Mouse (Mus musculus): ENCODE results near the gene Muc20. TPM values are rescaled to one million over a fixed set of nuclear protein-coding genes. Genes with fewer than 3 reads are reported as not detected.

Muc20 gene
- polyA plus RNA-seq, 1 experiment from 2014 or later = not detected

DNA sequence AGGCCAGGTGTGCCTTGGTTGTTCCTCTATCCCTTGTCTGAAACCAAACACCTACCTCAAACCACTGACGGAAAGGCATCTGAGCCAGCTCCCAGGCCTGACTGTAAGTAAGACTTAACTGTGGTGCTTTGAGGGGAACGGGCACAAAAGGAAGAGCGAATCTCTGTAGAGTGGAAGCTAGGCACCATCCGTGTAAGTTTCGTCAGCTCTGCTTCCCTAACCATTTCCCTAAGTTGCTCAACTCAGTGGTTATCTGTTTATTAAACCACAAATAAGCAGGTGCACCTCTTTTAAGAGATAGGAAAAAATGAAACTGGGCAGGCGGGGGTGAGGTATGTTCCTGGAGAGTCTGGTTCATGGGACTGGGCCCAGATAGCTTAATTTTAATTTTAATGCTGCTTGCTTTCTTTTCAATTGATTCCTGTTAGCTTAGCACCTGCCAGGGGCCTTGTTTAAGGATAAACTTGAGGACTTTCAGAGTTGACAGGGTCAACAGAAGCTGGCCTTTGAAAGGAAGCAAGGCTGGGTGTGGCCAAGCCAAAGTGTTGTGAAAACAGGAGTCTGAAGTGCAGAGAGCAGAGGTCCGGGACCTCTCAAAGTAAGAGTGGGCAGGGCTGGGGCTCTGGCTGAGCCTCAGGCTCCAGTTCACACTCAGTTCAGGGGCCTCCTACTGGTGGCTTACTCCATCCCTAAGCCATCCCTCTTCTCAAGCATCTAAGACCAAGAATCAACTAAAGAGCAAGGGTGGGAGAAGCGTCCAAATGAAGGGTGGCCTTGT, 10.4 kb upstream of the Muc20 start:
- Histone ChIP-seq H3K27ac (replicated peaks; ENCODE audit: low read depth, low read length) (no peak overlapping the region), H3K4me3 (replicated peaks; ENCODE audit: low read depth, low read length) (no peak overlapping the region), H3K4me1 (ENCODE audit: control insufficient read depth, insufficient read depth, low read length) (no peaks in the 10 kb centered on the region), H3K27me3 (ENCODE audit: control insufficient read depth, insufficient read depth, low read length) (no peaks in the 10 kb centered on the region), H3K9ac (replicated peaks; ENCODE audit: low read length) (no peak overlapping the region), H3K9me3 (ENCODE audit: control insufficient read depth, low read length) (no peaks in the 10 kb centered on the region), H3K36me3 (ENCODE audit: control insufficient read depth, insufficient read depth, low read length) (no peaks in the 10 kb centered on the region), H3K4me2 (ENCODE audit: low read length) (no peak overlapping the region)
- 65% methylated on average over 8 of the region's 8 CpGs for WGBS
- ATAC-seq (ENCODE audit: low FRiP score, low TSS enrichment) (no peak), DNase-seq (no peak)

DNA sequence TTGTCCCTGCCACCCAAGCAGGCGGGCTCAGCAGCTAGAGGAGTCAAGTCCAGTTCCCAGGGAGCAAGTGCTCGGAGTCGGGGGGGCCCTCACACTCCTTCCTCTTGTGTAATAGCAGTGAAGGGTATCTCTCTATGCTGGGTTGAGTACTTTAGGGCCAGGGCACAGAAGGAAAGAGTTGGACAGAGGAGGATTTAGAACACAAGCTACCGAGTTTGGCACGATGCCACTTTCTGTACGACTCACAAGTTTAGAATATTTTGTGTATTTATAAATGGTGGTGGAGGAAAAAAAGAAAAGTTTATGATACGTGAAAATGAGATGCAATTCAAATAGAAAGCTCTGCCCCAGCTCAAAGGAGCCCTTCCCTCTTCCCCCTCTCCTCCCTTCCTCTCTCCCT, 7.9 kb upstream of the Muc20 start:
- ATAC-seq (ENCODE audit: low FRiP score, low TSS enrichment) = no peak
- H3K27me3 ChIP-seq (ENCODE audit: control insufficient read depth, insufficient read depth, low read length) = no peaks in the 10 kb centered on the region
- H3K9me3 ChIP-seq (ENCODE audit: control insufficient read depth, low read length) = no peaks in the 10 kb centered on the region
- H3K36me3 ChIP-seq (ENCODE audit: control insufficient read depth, insufficient read depth, low read length) = no peaks in the 10 kb centered on the region
- WGBS = 85% methylated on average over 7 of the region's 7 CpGs
- no peak overlapping the region for H3K27ac ChIP-seq (replicated peaks; ENCODE audit: low read depth, low read length)
- DNase-seq = no peak
- no peak overlapping the region for H3K4me3 ChIP-seq (replicated peaks; ENCODE audit: low read depth, low read length)
- H3K9ac ChIP-seq (replicated peaks; ENCODE audit: low read length) = no peak overlapping the region
- H3K4me2 ChIP-seq (ENCODE audit: low read length) = no peak overlapping the region
- H3K4me1 ChIP-seq (ENCODE audit: control insufficient read depth, insufficient read depth, low read length) = no peaks in the 10 kb centered on the region

DNA sequence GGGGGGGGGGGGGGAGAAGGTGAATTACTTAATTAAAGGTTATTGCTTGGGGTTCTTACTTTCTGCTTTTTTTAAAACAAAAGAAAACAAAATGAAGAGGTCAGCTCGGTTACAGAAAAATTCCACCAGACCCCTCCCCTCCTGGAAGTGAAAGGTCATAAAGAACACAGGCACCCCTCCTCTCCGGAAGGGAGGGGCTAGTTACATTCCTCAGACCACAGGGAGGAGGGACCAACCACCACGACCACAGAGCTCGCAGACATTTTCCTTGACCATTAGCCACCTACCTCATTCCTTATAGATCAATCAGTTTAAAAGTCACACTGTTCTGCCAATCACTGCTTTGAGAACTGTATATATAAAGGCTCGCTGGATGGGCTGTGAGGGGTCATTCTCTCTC, 6.7 kb upstream of the Muc20 start:
- Histone ChIP-seq H3K4me1 (ENCODE audit: control insufficient read depth, insufficient read depth, low read length) (no peaks in the 10 kb centered on the region), H3K36me3 (ENCODE audit: control insufficient read depth, insufficient read depth, low read length) (no peaks in the 10 kb centered on the region), H3K27ac (replicated peaks; ENCODE audit: low read depth, low read length) (no peak overlapping the region), H3K9me3 (ENCODE audit: control insufficient read depth, low read length) (no peaks in the 10 kb centered on the region), H3K9ac (replicated peaks; ENCODE audit: low read length) (no peak overlapping the region), H3K27me3 (ENCODE audit: control insufficient read depth, insufficient read depth, low read length) (no peaks in the 10 kb centered on the region), H3K4me2 (ENCODE audit: low read length) (no peak overlapping the region), H3K4me3 (replicated peaks; ENCODE audit: low read depth, low read length) (no peak overlapping the region)
- ATAC-seq (ENCODE audit: low FRiP score, low TSS enrichment) = no peak
- WGBS = 70% methylated on average over 5 of the region's 5 CpGs
- DNase-seq = no peak

DNA sequence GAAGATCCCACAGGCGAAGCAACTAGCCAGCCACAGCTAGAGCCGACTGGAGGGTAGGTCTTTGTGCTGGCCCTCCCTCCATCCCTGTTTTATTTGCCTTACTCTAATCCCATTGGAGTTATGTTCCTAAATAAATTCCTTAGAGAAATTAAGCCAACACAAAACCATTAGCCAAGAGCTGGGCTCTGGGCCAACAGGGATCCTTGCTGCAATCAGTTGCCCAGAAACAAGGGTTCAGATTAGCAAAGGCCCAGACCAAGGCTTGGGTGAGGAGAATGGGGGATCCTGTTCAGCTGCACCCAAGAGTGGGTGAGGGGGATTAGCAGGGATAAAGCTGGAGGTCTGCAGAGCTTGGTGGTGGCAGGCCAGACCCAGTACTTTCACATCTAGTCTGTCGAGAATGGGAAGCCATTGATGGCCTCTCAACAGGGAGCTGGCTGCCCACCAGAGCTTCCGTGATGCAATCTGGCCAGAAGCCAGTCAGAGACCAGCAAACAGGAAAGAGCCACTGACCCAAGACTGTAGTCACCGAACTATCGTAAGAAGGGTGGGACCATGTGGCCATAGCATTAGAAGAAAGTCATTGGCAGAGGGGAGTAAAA, 6.1 kb upstream of the Muc20 start:
- Histone ChIP-seq H3K4me3 (replicated peaks; ENCODE audit: low read depth, low read length) (no peak overlapping the region), H3K9ac (replicated peaks; ENCODE audit: low read length) (no peak overlapping the region), H3K27me3 (ENCODE audit: control insufficient read depth, insufficient read depth, low read length) (no peaks in the 10 kb centered on the region), H3K4me1 (ENCODE audit: control insufficient read depth, insufficient read depth, low read length) (no peaks in the 10 kb centered on the region), H3K9me3 (ENCODE audit: control insufficient read depth, low read length) (no peaks in the 10 kb centered on the region), H3K4me2 (ENCODE audit: low read length) (no peak overlapping the region), H3K36me3 (ENCODE audit: control insufficient read depth, insufficient read depth, low read length) (no peaks in the 10 kb centered on the region), H3K27ac (replicated peaks; ENCODE audit: low read depth, low read length) (no peak overlapping the region; the same call in 1 of the 2 replicates)
- WGBS = 43% methylated on average over 6 of the region's 6 CpGs
- DNase-seq (peak; percentile 78), ATAC-seq (ENCODE audit: low FRiP score, low TSS enrichment) (peak; percentile 46; the same call in 1 of the 2 replicates)

DNA sequence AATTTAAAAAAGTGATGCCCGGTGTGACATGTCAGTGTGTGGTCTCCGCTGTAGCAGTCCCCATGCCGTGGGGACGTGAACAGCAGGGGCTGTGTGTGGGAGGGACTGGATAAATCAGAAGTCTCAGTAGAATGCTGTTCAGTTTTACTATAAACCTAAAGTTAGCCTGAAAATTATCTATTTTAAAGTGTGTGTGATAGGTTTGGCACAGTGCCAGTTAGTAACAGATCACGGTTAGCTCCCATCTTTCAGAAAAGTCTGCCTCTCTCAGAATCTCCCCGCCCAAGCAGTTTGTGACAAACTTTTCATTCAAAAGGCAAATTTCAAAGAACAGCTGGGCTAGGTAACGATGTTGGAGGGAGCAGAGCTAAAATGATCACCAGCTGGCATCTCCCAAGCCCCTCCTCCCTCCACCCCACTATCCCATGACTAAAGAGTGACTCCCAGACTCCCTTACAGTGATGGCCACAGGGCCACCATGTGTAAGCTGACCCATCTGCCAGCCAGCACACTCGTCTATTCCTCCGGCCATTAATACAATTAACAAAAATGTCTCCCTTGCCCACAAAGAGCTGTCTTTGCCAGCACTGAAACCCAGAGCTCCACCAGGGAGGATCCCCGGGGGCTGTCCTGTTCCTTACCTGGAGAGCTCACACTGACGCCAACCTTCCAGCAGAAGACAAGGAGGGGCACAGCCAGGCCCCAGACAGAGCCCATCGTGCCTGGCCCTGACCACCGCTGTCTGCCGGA, 384 bp downstream of the Muc20 start:
- H3K4me1 ChIP-seq (ENCODE audit: control insufficient read depth, insufficient read depth, low read length) = no peaks in the 10 kb centered on the region
- no peak overlapping the region for H3K9ac ChIP-seq (replicated peaks; ENCODE audit: low read length)
- H3K4me3 ChIP-seq (replicated peaks; ENCODE audit: low read depth, low read length) = no peak overlapping the region
- no peaks in the 10 kb centered on the region for H3K36me3 ChIP-seq (ENCODE audit: control insufficient read depth, insufficient read depth, low read length)
- DNase-seq = no peak
- no peak for ATAC-seq (ENCODE audit: low FRiP score, low TSS enrichment)
- H3K27me3 ChIP-seq (ENCODE audit: control insufficient read depth, insufficient read depth, low read length) = no peaks in the 10 kb centered on the region
- 71% methylated on average over 14 of the region's 14 CpGs for WGBS
- no peak overlapping the region for H3K27ac ChIP-seq (replicated peaks; ENCODE audit: low read depth, low read length)
- H3K4me2 ChIP-seq (ENCODE audit: low read length) = no peak overlapping the region
- H3K9me3 ChIP-seq (ENCODE audit: control insufficient read depth, low read length) = no peaks in the 10 kb centered on the region

DNA sequence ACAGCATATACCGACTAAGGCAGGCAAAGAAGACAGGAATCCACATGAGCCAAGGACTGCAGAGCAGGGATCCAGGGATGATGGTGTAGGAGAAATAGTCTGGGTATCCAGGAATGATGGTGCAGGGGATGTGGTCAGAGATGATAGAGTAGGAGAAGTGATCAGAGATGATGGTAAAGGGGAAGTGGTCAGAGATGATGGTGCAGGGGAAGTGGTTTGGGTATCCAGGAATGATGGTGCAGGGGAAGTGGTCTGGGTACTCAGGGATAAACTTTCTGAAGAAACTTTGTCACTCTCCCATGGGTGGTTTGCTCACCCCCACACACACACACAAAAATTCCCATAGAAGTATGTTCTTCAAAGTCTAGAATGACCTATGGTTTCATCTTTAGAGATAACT, 2.1 kb downstream of the Muc20 start:
- 91% methylated on average over 1 of the region's 1 CpGs for WGBS
- Histone ChIP-seq H3K9me3 (ENCODE audit: control insufficient read depth, low read length) (no peaks in the 10 kb centered on the region), H3K4me2 (ENCODE audit: low read length) (no peak overlapping the region), H3K27ac (replicated peaks; ENCODE audit: low read depth, low read length) (no peak overlapping the region), H3K9ac (replicated peaks; ENCODE audit: low read length) (no peak overlapping the region), H3K27me3 (ENCODE audit: control insufficient read depth, insufficient read depth, low read length) (no peaks in the 10 kb centered on the region), H3K4me3 (replicated peaks; ENCODE audit: low read depth, low read length) (no peak overlapping the region), H3K36me3 (ENCODE audit: control insufficient read depth, insufficient read depth, low read length) (no peaks in the 10 kb centered on the region), H3K4me1 (ENCODE audit: control insufficient read depth, insufficient read depth, low read length) (no peaks in the 10 kb centered on the region)
- ATAC-seq (ENCODE audit: low FRiP score, low TSS enrichment) (no peak), DNase-seq (no peak)

DNA sequence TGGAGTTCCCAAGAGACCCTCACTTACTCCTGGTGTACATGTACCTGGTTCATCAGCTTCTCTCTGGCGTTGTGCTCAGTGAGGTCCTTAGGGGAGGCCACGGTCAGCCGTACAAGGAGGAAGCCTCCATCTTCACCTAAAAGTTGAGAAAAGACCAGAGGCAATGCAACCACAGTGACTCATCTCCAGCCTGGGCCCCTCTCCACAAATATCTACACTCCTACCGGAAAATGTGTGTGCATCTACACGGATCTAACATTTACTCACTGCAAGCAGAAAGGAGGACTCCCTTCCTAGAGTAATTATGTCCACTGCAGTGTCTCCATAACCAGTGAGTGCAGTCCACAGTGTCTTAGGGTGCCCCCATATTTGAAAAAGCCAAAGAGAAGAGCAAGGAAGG, 7.2 kb downstream of the Muc20 start:
- DNase-seq (no peak), ATAC-seq (ENCODE audit: low FRiP score, low TSS enrichment) (no peak)
- Histone ChIP-seq H3K27me3 (ENCODE audit: control insufficient read depth, insufficient read depth, low read length) (no peaks in the 10 kb centered on the region), H3K36me3 (ENCODE audit: control insufficient read depth, insufficient read depth, low read length) (no peaks in the 10 kb centered on the region), H3K27ac (replicated peaks; ENCODE audit: low read depth, low read length) (no peak overlapping the region), H3K4me3 (replicated peaks; ENCODE audit: low read depth, low read length) (no peak overlapping the region), H3K9ac (replicated peaks; ENCODE audit: low read length) (no peak overlapping the region), H3K4me2 (ENCODE audit: low read length) (no peak overlapping the region), H3K4me1 (ENCODE audit: control insufficient read depth, insufficient read depth, low read length) (no peaks in the 10 kb centered on the region), H3K9me3 (ENCODE audit: control insufficient read depth, low read length) (no peaks in the 10 kb centered on the region)
- WGBS = 95% methylated on average over 5 of the region's 5 CpGs

DNA sequence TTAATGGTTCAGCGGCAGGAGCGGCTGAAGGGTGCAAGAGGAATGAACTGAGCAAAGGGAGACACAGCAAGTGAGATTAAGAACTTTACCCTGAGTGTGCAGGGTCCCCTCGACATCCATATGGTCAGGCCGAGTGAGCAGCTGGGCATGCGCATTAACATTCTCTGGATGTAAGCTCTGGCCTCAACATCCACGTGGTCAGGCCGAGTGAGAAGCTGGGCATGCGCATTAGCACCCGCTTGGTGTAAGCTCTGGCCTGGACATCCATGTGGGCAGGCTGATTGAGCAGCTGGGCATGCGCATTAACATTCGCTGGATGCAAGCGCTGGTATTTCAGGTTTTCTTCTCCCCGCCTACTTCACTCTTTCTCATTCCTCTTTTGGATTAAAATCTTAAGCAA, 12.4 kb downstream of the Muc20 start:
- Histone ChIP-seq H3K9me3 (ENCODE audit: control insufficient read depth, low read length) (no peaks in the 10 kb centered on the region), H3K27ac (replicated peaks; ENCODE audit: low read depth, low read length) (no peak overlapping the region), H3K4me3 (replicated peaks; ENCODE audit: low read depth, low read length) (no peak overlapping the region), H3K9ac (replicated peaks; ENCODE audit: low read length) (no peak overlapping the region), H3K27me3 (ENCODE audit: control insufficient read depth, insufficient read depth, low read length) (no peaks in the 10 kb centered on the region), H3K4me2 (ENCODE audit: low read length) (no peak overlapping the region), H3K36me3 (ENCODE audit: control insufficient read depth, insufficient read depth, low read length) (no peaks in the 10 kb centered on the region), H3K4me1 (ENCODE audit: control insufficient read depth, insufficient read depth, low read length) (0 out of 2 replicates have a peak, but pooled peaks cover 3% of the 10 kb centered on the region)
- ATAC-seq (ENCODE audit: low FRiP score, low TSS enrichment) = no peak
- peak; percentile 79 for DNase-seq
- WGBS = 61% methylated on average over 13 of the region's 13 CpGs

All from midbrain, embryonic 14.5 days (tissue).